Mouse (Mus musculus) liver, adult 10 weeks (tissue): ENCODE measurements around the gene Nfxl1. TPM values are rescaled to one million over a fixed set of nuclear protein-coding genes. Genes with fewer than 3 reads are reported as not detected.

Experiments
- polyA plus RNA-seq: library from polyadenylated mRNA; stranded (reverse); fragments of 350-450 nt; fragmentation: Illumina TruSeq; extraction: RNeasy Lipid Tissue Mini Kit (QIAGEN cat#74804); gene quantifications from one replicate; pipeline ENCODE4 v1.2.3, GENCODE M21; 2014; ENCODE audit warnings: low read depth, low replicate concordance

The Nfxl1 gene
- polyA plus RNA-seq, result 13.9 TPM

DNA sequence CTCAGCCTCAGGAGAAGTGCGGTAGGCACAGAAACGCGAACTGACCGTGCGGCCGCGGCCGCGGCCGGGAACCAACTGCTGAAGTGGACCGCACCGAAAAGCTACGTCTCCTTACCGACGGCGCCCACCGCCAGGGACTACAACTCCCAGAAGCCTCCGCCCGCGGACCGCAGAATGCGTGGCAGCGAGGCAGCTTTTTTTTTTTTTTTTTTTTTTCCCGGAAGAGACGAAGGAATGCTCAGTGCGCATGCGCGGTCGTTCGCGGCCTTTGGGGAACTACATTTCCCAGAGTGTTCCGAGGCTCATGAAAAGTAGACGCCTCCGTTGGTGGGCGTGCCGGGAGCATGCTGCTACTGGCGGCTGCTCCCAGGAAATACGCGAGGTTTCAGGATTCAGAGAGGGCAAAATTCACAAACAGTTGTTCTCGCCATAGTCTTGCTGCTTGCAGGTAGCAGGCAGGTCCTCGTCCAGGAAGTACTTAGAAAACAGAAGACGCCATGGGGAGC lies at the start of gene Nfxl1:
Nfxl1 (minus strand) TSS at position 141 of the 506 bp plus-strand sequence.

DNA sequence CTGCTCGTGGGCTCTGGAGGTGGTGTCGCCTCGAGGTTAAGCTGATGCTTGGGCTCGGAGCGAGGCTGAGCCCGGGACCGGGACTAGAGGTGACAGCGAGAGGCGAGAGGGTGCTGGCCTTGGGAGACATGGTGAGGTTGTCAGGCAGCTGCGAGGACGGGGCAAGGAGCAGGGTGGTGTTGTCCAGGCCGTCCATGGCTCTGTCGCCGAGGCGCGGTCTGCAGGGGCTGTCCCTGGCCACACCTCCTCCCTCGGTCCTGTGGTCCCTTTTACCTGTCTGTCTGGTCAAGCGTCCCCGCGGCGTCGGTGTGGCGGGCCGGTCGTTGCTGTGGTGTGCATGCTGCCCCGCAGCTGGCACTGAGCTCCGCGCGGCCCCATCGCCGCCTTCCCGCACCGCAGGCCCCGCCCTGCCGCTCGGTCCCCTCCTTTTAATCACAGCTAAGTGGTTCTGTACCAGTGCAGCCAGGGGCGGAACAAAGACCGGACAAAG lies 27.8 kb upstream of the Nfxl1 start, which contains the start of gene Gm5868:
Gm5868 (minus strand) TSS at position 360 of the 490 bp plus-strand sequence.

DNA sequence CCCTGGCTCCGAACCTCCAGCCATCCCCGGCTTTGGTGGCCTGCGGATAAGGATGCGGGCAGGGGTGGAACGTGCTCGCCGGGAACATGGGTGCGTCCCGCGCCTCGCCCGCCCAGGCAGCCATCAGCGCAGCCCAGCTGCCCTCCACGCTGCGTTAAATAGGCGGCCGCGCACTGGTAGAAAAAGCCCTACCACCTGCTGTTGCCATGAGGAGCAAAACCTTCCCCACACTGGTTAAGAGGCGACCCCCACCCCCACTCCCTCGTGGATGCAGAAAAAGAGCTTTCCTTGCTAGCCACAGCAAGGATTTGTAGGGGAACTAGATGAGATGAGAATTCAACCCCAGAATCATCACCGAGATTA lies 21.5 kb upstream of the Nfxl1 start, which contains the start of gene Zar1:
Zar1 (minus strand) TSS at position 285 of the 363 bp plus-strand sequence.

DNA sequence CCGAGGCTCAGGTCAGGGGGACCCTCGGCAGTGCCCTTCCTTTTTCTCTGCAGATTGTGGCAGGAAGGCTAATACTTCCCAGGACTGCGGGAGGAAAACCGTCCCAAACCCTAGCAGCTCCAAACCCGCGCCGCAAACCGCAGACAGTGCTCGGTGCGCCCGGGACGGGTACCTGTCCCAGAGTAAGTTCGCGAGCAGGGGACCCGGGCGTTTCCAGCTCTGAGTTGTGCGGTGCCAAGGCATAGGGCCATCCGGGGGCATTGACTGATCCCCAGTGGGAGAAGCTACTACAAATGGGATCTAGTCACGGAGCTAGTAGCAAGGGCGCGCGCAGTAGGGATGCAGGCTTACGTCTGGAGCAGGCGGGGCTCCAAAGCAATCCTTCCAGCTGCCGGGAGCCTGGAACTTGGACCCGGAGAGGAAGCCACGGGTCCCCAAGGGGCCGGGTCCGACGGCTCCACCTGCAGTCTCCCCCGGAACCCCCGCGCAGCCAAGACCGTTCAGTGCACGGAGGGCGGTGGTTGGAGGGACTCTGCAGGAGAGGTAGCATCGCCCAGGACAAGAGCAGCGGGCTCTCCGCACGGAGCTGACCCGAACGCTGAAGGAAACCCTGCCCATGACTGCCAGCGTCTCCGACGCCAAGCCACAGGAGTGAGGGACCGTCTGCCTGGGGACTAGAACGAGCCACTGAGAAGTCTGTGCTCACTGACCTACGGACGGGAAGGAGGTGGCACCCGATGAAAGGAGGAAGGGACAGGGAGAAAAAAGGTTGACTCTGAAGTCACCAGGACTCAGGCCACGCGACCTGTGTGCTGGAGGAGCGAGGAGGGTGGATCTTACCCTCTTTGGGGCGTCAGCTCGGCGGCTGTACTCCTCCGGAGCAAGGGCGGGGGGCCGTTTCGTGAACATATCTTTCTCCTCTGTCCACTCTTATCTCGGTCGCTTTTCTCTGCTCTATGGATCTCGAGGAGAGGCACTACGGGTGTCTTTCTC lies 55.7 kb downstream of the Nfxl1 start, which contains the start of gene Corin:
Corin (minus strand) TSS at position 943 of the 993 bp plus-strand sequence.

Other genes with a start within 250 kb of the Nfxl1 start
- gene Corin, start 55.2 kb downstream of the Nfxl1 start, polyA plus RNA-seq, result 0.24 TPM
- gene Zar1, start 21.6 kb upstream of the Nfxl1 start, polyA plus RNA-seq, result not detected
- gene Gm5868, start 27.9 kb upstream of the Nfxl1 start, polyA plus RNA-seq, result not detected
- gene Cnga1, start 84.6 kb upstream of the Nfxl1 start, polyA plus RNA-seq, result not detected
- 23.2 TPM for gene Nipal1, start 88.1 kb upstream of the Nfxl1 start, polyA plus RNA-seq
- 0.21 TPM for gene Txk, start 193.1 kb upstream of the Nfxl1 start, polyA plus RNA-seq